8 mouse cellular contexts compared by ENCODE assay signal in the genomic region with DNA sequence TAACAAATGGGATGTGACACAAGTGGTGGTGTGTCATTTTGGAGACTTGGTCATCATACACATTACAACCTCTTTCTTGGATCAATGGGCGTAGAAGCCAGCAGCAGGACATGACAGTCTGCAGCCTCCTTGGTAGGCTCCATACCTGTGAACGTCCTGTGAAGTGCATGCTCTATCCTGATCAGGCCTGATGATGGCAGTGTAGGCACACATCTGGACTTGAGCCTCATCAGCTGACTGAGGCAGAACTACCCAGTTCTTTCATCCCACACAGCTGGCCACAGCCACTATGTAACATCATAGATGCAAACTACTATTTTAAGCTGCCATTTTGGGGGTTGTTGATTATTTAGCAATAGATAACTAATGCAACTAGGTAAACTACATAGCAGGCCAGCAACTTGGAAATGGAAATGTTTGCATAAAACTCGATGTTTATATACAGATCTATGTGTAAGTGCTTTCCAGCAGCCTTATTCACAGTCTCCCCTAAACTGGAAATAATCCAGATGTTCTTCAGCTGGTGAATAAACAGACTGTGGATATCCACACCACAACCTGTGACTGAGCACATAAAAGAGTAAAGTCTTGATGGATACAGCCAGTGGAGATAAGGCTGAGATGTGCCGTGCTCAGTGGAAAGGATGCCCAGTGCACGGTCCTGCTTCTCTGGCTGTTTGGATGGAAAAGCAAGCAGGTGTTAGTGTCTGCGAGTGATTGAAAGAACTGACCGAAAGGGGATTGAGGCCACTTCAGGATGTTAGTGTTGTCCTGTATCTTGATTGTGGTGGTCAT. TPM values are rescaled to one million over a fixed set of nuclear protein-coding genes. Genes with fewer than 3 reads are reported as not detected.
DNase-seq lines count a peak whose midpoint lies in the region; ATAC-seq and TF ChIP-seq lines count a peak whose summit lies in the region.

No protein-coding gene starts in this region.

- TF ChIP-seq CTCF in liver, postnatal 0 days (IDR thresholded peaks at IDR 0.05; ENCODE audit: low read depth): peak; percentile 64

- H3K9ac ChIP-seq in intestine, embryonic 15.5 days: no peak overlapping the region
- H3K9ac ChIP-seq in liver, postnatal 0 days (replicated peaks): no peak overlapping the region
- H3K9ac ChIP-seq in forebrain, embryonic 13.5 days: no peak overlapping the region

- peak; percentile 84 for ATAC-seq in intestine, embryonic 15.5 days
- no peak for ATAC-seq in liver, postnatal 0 days
- no peak for ATAC-seq in forebrain, embryonic 13.5 days

- DNase-seq in adrenal gland, adult 2 months: peak; percentile 39
- DNase-seq in adrenal gland, postnatal 4 days (ENCODE audit: low spot score in 2 of 2): no peak
- DNase-seq in right cerebral cortex, postnatal 10 days (ENCODE audit: low spot score in 2 of 2): peak; percentile 34 to 56
- no peak for DNase-seq in right cerebral cortex, postnatal 25 days
- peak; percentile 66 for DNase-seq in gastrocnemius, adult 18-20 months (ENCODE audit: low spot score)
- no peak for DNase-seq in liver, postnatal 0 days

- H3K9me3 ChIP-seq in intestine, embryonic 15.5 days: no peaks in the 10 kb centered on the region
- no peaks in the 10 kb centered on the region for H3K9me3 ChIP-seq in liver, postnatal 0 days (ENCODE audit: low read length)
- no peaks in the 10 kb centered on the region for H3K9me3 ChIP-seq in forebrain, embryonic 13.5 days (replicated peaks)

- no peaks in the 10 kb centered on the region for H3K4me1 ChIP-seq in intestine, embryonic 15.5 days (replicated peaks)
- H3K4me1 ChIP-seq in liver, postnatal 0 days (ENCODE audit: insufficient read depth): no peaks in the 10 kb centered on the region
- no peaks in the 10 kb centered on the region for H3K4me1 ChIP-seq in forebrain, embryonic 13.5 days

- H3K4me2 ChIP-seq in intestine, embryonic 15.5 days (replicated peaks): no peak overlapping the region
- H3K4me2 ChIP-seq in liver, postnatal 0 days (ENCODE audit: low read depth, low read length): no peak overlapping the region
- no peak overlapping the region for H3K4me2 ChIP-seq in forebrain, embryonic 13.5 days

- H3K27ac ChIP-seq in intestine, embryonic 15.5 days: no peak overlapping the region
- no peak overlapping the region for H3K27ac ChIP-seq in liver, postnatal 0 days (ENCODE audit: low read depth)
- no peak overlapping the region for H3K27ac ChIP-seq in forebrain, embryonic 13.5 days

- TF ChIP-seq EP300 in liver, postnatal 0 days (IDR thresholded peaks at IDR 0.05; ENCODE audit: low read depth): no peak

- no peaks in the 10 kb centered on the region for H3K27me3 ChIP-seq in intestine, embryonic 15.5 days (replicated peaks)
- no peaks in the 10 kb centered on the region for H3K27me3 ChIP-seq in liver, postnatal 0 days (ENCODE audit: insufficient read depth, low read length)
- H3K27me3 ChIP-seq in forebrain, embryonic 13.5 days: no peaks in the 10 kb centered on the region

- H3K4me3 ChIP-seq in intestine, embryonic 15.5 days (replicated peaks): no peak overlapping the region
- H3K4me3 ChIP-seq in liver, postnatal 0 days (ENCODE audit: low read depth, low read length): no peak overlapping the region
- H3K4me3 ChIP-seq in forebrain, embryonic 13.5 days: no peak overlapping the region

- 63% methylated on average over 7 of the region's 7 CpGs for WGBS in intestine, embryonic 15.5 days
- WGBS in liver, postnatal 0 days (ENCODE audit: insufficient replicate concordance): 76% methylated on average over 7 of the region's 7 CpGs
- 85% methylated on average over 7 of the region's 7 CpGs for WGBS in forebrain, embryonic 13.5 days

- H3K36me3 ChIP-seq in intestine, embryonic 15.5 days: no peaks in the 10 kb centered on the region
- peaks cover 19% of the 10 kb centered on the region for H3K36me3 ChIP-seq in liver, postnatal 0 days (replicated peaks; ENCODE audit: insufficient read depth, low read length)
- peaks cover 34% of the 10 kb centered on the region for H3K36me3 ChIP-seq in forebrain, embryonic 13.5 days (ENCODE audit: poor library complexity, severe bottlenecking)

RNA-seq across cellular contexts. Expression of a gene that starts 23.9 kb away (rescaled TPM):
- 10 to 100 TPM; 26.1 to 27.4 TPM for total RNA-seq in adrenal gland, adult 2 months (2021)
- polyA plus RNA-seq in adrenal gland, adult 2 months (2012; rRNA removed): 10.9 and 12.5 TPM in 2 replicates
- 10 to 100 TPM; 23.2 to 23.6 TPM for total RNA-seq in adrenal gland, postnatal 4 days (2021)
- total RNA-seq in gastrocnemius, adult 18-20 months (2021): 1 to 10 TPM; 5.8 to 5.9 TPM
- 9.0 and 10.1 TPM in 2 replicates for polyA plus RNA-seq in intestine, embryonic 15.5 days (2015; fragmentation: Nextera tagmentation; extraction: Ambion mirVana)
- 2.8 and 3.0 TPM in 2 replicates for polyA plus RNA-seq in liver, postnatal 0 days (2015; fragmentation: Nextera tagmentation; extraction: Ambion mirVana)
- 12.0 and 15.2 TPM in 2 replicates for polyA plus RNA-seq in forebrain, embryonic 13.5 days (2015; fragmentation: Nextera tagmentation; extraction: Ambion mirVana)

RNA-seq across cellular contexts. Expression of a gene that starts 24.0 kb away (rescaled TPM):
- total RNA-seq in adrenal gland, adult 2 months (2021): 10 to 100 TPM; 34.9 to 38.2 TPM
- 18.6 and 21.2 TPM in 2 replicates for polyA plus RNA-seq in adrenal gland, adult 2 months (2012; rRNA removed)
- total RNA-seq in adrenal gland, postnatal 4 days (2021): 10 to 100 TPM; 41.3 to 44.4 TPM
- 1 to 10 TPM; 1.9 to 2.3 TPM for total RNA-seq in gastrocnemius, adult 18-20 months (2021)
- polyA plus RNA-seq in intestine, embryonic 15.5 days (2015; fragmentation: Nextera tagmentation; extraction: Ambion mirVana): 153 and 154 TPM in 2 replicates
- 85.7 and 94.2 TPM in 2 replicates for polyA plus RNA-seq in liver, postnatal 0 days (2015; fragmentation: Nextera tagmentation; extraction: Ambion mirVana)
- 98.5 and 101 TPM in 2 replicates for polyA plus RNA-seq in forebrain, embryonic 13.5 days (2015; fragmentation: Nextera tagmentation; extraction: Ambion mirVana)

Comparison
In these comparisons a context has a peak if more than half of its experiments do, and no peak if none do; other contexts are left out.
1. DNase-seq: peak in adrenal gland, adult 2 months (single experiment), right cerebral cortex, postnatal 10 days (2 of 2) and gastrocnemius, adult 18-20 months (single experiment); none in adrenal gland, postnatal 4 days (0 of 2), right cerebral cortex, postnatal 25 days (single experiment) and liver, postnatal 0 days (single experiment).